ENCODE assay signal across 10 mouse cellular contexts in genomic region chr11:98926553-98926952, GRCm38 (mm10). TPM values are rescaled to one million over a fixed set of nuclear protein-coding genes. Genes with fewer than 3 reads are reported as not detected.
A peak's percentile ranks its signal among the peaks of the same experiment; 100 is the strongest.
DNase-seq lines count a peak whose midpoint lies in the region; ATAC-seq and TF ChIP-seq lines count a peak whose summit lies in the region.
"Had no signal": no experiment of that assay in that cellular context is flagged by ENCODE, and none has a peak within 500 bp of the region (broad histone marks: within the 10 kb centered on the region; RNA-seq: fewer than 3 reads in every experiment).

No protein-coding gene starts in this region.

- H3K4me1 ChIP-seq in hindbrain, embryonic 11.5 days (replicated peaks; ENCODE audit: control insufficient read depth, insufficient read depth, low read length) = peaks cover 32% of the 10 kb centered on the region
- H3K4me1 ChIP-seq in hindbrain, postnatal 0 days (ENCODE audit: insufficient read depth, low read length) = peaks cover 43% of the 10 kb centered on the region
- peaks cover 97% of the 10 kb centered on the region for H3K4me1 ChIP-seq in embryonic facial prominence, embryonic 10.5 days
- H3K4me1 ChIP-seq in limb, embryonic 13.5 days = peaks cover 96% of the 10 kb centered on the region

- H3K9me3 ChIP-seq in hindbrain, embryonic 11.5 days (ENCODE audit: control insufficient read depth, low read length) = no peaks in the 10 kb centered on the region
- H3K9me3 ChIP-seq in hindbrain, postnatal 0 days (ENCODE audit: low read length) = no peaks in the 10 kb centered on the region
- no peaks in the 10 kb centered on the region for H3K9me3 ChIP-seq in embryonic facial prominence, embryonic 10.5 days
- H3K9me3 ChIP-seq in limb, embryonic 13.5 days = no peaks in the 10 kb centered on the region
- H3K9me3 ChIP-seq: liver, embryonic 15.5 days had no signal

- DNase-seq in hindbrain, embryonic 11.5 days (ENCODE audit: low spot score) = no peak
- DNase-seq in hindbrain, postnatal 0 days (ENCODE audit: low spot score) = no peak
- peak; percentile 61 for DNase-seq in ES-CJ7 (ENCODE audit: low read depth, low spot score)
- peak; percentile 23 for DNase-seq in embryonic facial prominence, embryonic 10.5 days (ENCODE audit: low spot score)
- DNase-seq in embryo, embryonic 11 days = no peak
- no peak for DNase-seq in cerebellum, adult 8-10 months

- no peak for TF ChIP-seq CTCF in hindbrain, postnatal 0 days (IDR thresholded peaks at IDR 0.05; ENCODE audit: low read depth)

- no peak overlapping the region for H3K4me2 ChIP-seq in hindbrain, embryonic 11.5 days (replicated peaks; ENCODE audit: low read depth, low read length)
- no peak overlapping the region for H3K4me2 ChIP-seq in hindbrain, postnatal 0 days (ENCODE audit: low read depth, low read length)
- H3K4me2 ChIP-seq in limb, embryonic 13.5 days (replicated peaks) = peak overlapping the region; percentile 58
- H3K4me2 ChIP-seq: liver, embryonic 15.5 days had no signal

- WGBS in hindbrain, embryonic 11.5 days = 46% methylated on average over 7 of the region's 7 CpGs
- 78% methylated on average over 7 of the region's 7 CpGs for WGBS in hindbrain, postnatal 0 days
- 42% methylated on average over 7 of the region's 7 CpGs for WGBS in embryonic facial prominence, embryonic 10.5 days
- WGBS in limb, embryonic 13.5 days = 55% methylated on average over 7 of the region's 7 CpGs

- H3K36me3 ChIP-seq in hindbrain, embryonic 11.5 days (ENCODE audit: control insufficient read depth, insufficient read depth, low read length) = no peaks in the 10 kb centered on the region
- no peaks in the 10 kb centered on the region for H3K36me3 ChIP-seq in hindbrain, postnatal 0 days (ENCODE audit: insufficient read depth, low read length)
- peaks cover 19% of the 10 kb centered on the region for H3K36me3 ChIP-seq in embryonic facial prominence, embryonic 10.5 days (replicated peaks)
- no peaks in the 10 kb centered on the region for H3K36me3 ChIP-seq in limb, embryonic 13.5 days

- H3K27me3 ChIP-seq in hindbrain, embryonic 11.5 days (ENCODE audit: control insufficient read depth, insufficient read depth, low read length) = no peaks in the 10 kb centered on the region
- H3K27me3 ChIP-seq in hindbrain, postnatal 0 days (ENCODE audit: insufficient read depth, low read length) = no peaks in the 10 kb centered on the region
- peaks cover 7% of the 10 kb centered on the region for H3K27me3 ChIP-seq in embryonic facial prominence, embryonic 10.5 days (replicated peaks; ENCODE audit: low read depth, poor library complexity, severe bottlenecking)
- no peaks in the 10 kb centered on the region for H3K27me3 ChIP-seq in limb, embryonic 13.5 days

- H3K4me3 ChIP-seq in hindbrain, embryonic 11.5 days (ENCODE audit: low read depth, low read length) = no peak overlapping the region
- H3K4me3 ChIP-seq in hindbrain, postnatal 0 days (ENCODE audit: low read length) = no peak overlapping the region
- H3K4me3 ChIP-seq in embryonic facial prominence, embryonic 10.5 days = peak overlapping the region; percentile 42
- no peak overlapping the region for H3K4me3 ChIP-seq in limb, embryonic 13.5 days
- H3K4me3 ChIP-seq: liver, embryonic 15.5 days; myocyte had no signal

- H3K27ac ChIP-seq in hindbrain, embryonic 11.5 days (ENCODE audit: low read depth, low read length) = peak overlapping the region; percentile 66; the same call in 1 of the 2 replicates
- H3K27ac ChIP-seq in hindbrain, postnatal 0 days = no peak overlapping the region
- peak overlapping the region; percentile 88 for H3K27ac ChIP-seq in embryonic facial prominence, embryonic 10.5 days (replicated peaks)
- peak overlapping the region; percentile 94 for H3K27ac ChIP-seq in limb, embryonic 13.5 days
- H3K27ac ChIP-seq: liver, embryonic 15.5 days had no signal

- no peak for ATAC-seq in hindbrain, embryonic 11.5 days (ENCODE audit: low FRiP score)
- ATAC-seq in hindbrain, postnatal 0 days = no peak
- ATAC-seq in limb, embryonic 13.5 days (ENCODE audit: low FRiP score, low read depth) = no peak

- no peak overlapping the region for H3K9ac ChIP-seq in hindbrain, embryonic 11.5 days (ENCODE audit: low read depth, low read length)
- no peak overlapping the region for H3K9ac ChIP-seq in hindbrain, postnatal 0 days (replicated peaks; ENCODE audit: low read length)
- H3K9ac ChIP-seq in limb, embryonic 13.5 days = peak overlapping the region; percentile 50
- H3K9ac ChIP-seq: liver, embryonic 15.5 days had no signal

RNA-seq across cellular contexts. Expression of gene Rara, which starts 1.1 kb away (rescaled TPM):
- 48.3 and 51.2 TPM in 2 replicates for polyA plus RNA-seq in hindbrain, embryonic 11.5 days (2014; fragmentation: Nextera tagmentation; extraction: Ambion mirVana)
- total RNA-seq in hindbrain, postnatal 0 days (2014; rRNA removed) = 16.9 and 19.2 TPM in 2 replicates
- polyA plus RNA-seq in hindbrain, postnatal 0 days (2015; fragmentation: Nextera tagmentation; extraction: Ambion mirVana) = 8.1 and 9.5 TPM in 2 replicates
- 34.0 and 35.6 TPM in 2 replicates for polyA plus RNA-seq in embryonic facial prominence, embryonic 10.5 days (2016; fragmentation: Nextera tagmentation; extraction: Ambion mirVana)
- 46.5 and 49.8 TPM in 2 replicates for polyA plus RNA-seq in limb, embryonic 13.5 days (2015; fragmentation: Nextera tagmentation; extraction: Ambion mirVana)

RNA-seq across cellular contexts. Expression of gene Cdc6, which starts 19.0 kb away (rescaled TPM):
- polyA plus RNA-seq in hindbrain, embryonic 11.5 days (2014; fragmentation: Nextera tagmentation; extraction: Ambion mirVana) = 33.1 and 39.0 TPM in 2 replicates
- total RNA-seq in hindbrain, postnatal 0 days (2014; rRNA removed) = 2.5 and 4.6 TPM in 2 replicates
- 3.0 and 3.4 TPM in 2 replicates for polyA plus RNA-seq in hindbrain, postnatal 0 days (2015; fragmentation: Nextera tagmentation; extraction: Ambion mirVana)
- 65.1 and 69.1 TPM in 2 replicates for polyA plus RNA-seq in embryonic facial prominence, embryonic 10.5 days (2016; fragmentation: Nextera tagmentation; extraction: Ambion mirVana)
- 31.4 and 32.3 TPM in 2 replicates for polyA plus RNA-seq in limb, embryonic 13.5 days (2015; fragmentation: Nextera tagmentation; extraction: Ambion mirVana)

RNA-seq across cellular contexts. Expression of gene Gjd3, which starts 56.3 kb away (rescaled TPM):
- 0.28 and 0.74 TPM in 2 replicates for polyA plus RNA-seq in hindbrain, embryonic 11.5 days (2014; fragmentation: Nextera tagmentation; extraction: Ambion mirVana)
- total RNA-seq in hindbrain, postnatal 0 days (2014; rRNA removed) = 0.75 and 5.0 TPM in 2 replicates
- 4.8 and 5.9 TPM in 2 replicates for polyA plus RNA-seq in hindbrain, postnatal 0 days (2015; fragmentation: Nextera tagmentation; extraction: Ambion mirVana)
- 0.25 TPM in 1 of 2 replicates, not detected in the other for polyA plus RNA-seq in embryonic facial prominence, embryonic 10.5 days (2016; fragmentation: Nextera tagmentation; extraction: Ambion mirVana)
- 0.41 and 0.78 TPM in 2 replicates for polyA plus RNA-seq in limb, embryonic 13.5 days (2015; fragmentation: Nextera tagmentation; extraction: Ambion mirVana)
- total RNA-seq: gastrocnemius, adult 8-10 months had no signal
- polyA plus RNA-seq: liver, embryonic 15.5 days had no signal

Comparison
In these comparisons a context has a peak if more than half of its experiments do, and no peak if none do; other contexts are left out.
1. DNase-seq: peak in ES-CJ7 (single experiment) and embryonic facial prominence, embryonic 10.5 days (single experiment); none in hindbrain, embryonic 11.5 days (single experiment), hindbrain, postnatal 0 days (single experiment), embryo, embryonic 11 days (single experiment) and cerebellum, adult 8-10 months (single experiment).